In the genomic region with DNA sequence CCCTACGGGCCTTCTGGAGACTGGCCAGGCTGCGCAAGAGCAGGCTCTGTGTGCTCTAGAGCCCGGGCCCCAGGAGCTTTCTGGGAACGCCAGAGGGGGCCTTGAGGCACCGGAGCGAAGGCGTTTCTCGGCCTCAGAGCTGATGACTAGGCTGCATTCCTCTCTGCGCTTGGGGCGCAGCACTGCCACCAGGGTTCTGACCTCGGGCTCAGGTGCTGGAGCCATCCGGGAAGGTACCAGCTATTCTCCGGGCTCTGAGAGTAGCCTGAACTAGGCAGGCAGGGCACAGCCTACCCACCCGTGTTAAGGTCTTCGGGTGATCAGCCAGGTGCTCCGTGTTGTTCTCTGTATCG, we compare ENCODE assay signal across 10 mouse cellular contexts. TPM values are rescaled to one million over a fixed set of nuclear protein-coding genes. Genes with fewer than 3 reads are reported as not detected.
DNase-seq lines count a peak whose midpoint lies in the region; ATAC-seq and TF ChIP-seq lines count a peak whose summit lies in the region.
"Had no signal": no experiment of that assay in that cellular context is flagged by ENCODE, and none has a peak within 500 bp of the region (broad histone marks: within the 10 kb centered on the region; RNA-seq: fewer than 3 reads in every experiment).

No protein-coding gene starts in this region.

- peak overlapping the region; percentile 73 for H3K4me2 ChIP-seq in kidney, postnatal 0 days (ENCODE audit: low read length)
- peak overlapping the region; percentile 71 for H3K4me2 ChIP-seq in embryonic facial prominence, embryonic 13.5 days
- peak overlapping the region; percentile 69 for H3K4me2 ChIP-seq in hindbrain, embryonic 16.5 days (ENCODE audit: low read length)
- H3K4me2 ChIP-seq in neural tube, embryonic 13.5 days: peak overlapping the region; percentile 53

- WGBS in kidney, postnatal 0 days: 8% methylated on average over 17 of the region's 17 CpGs
- 4% methylated on average over 17 of the region's 17 CpGs for WGBS in embryonic facial prominence, embryonic 13.5 days
- WGBS in hindbrain, embryonic 16.5 days: 1% methylated on average over 17 of the region's 17 CpGs
- 2% methylated on average over 17 of the region's 17 CpGs for WGBS in neural tube, embryonic 13.5 days

- H3K27me3 ChIP-seq in kidney, postnatal 0 days (ENCODE audit: insufficient read depth, low read length): peaks cover 11% of the 10 kb centered on the region
- H3K27me3 ChIP-seq in embryonic facial prominence, embryonic 13.5 days: peaks cover 72% of the 10 kb centered on the region
- H3K27me3 ChIP-seq in hindbrain, embryonic 16.5 days (replicated peaks; ENCODE audit: control insufficient read depth, insufficient read depth, low read length): peaks cover 42% of the 10 kb centered on the region
- H3K27me3 ChIP-seq in neural tube, embryonic 13.5 days: peaks cover 93% of the 10 kb centered on the region

- no peak overlapping the region for H3K27ac ChIP-seq in kidney, postnatal 0 days
- H3K27ac ChIP-seq in embryonic facial prominence, embryonic 13.5 days: 0 out of 2 replicates have a peak overlapping the region, but pooled peaks have one; percentile 44
- no peak overlapping the region for H3K27ac ChIP-seq in hindbrain, embryonic 16.5 days (ENCODE audit: low read depth, low read length)
- H3K27ac ChIP-seq in neural tube, embryonic 13.5 days (replicated peaks): no peak overlapping the region

- H3K9me3 ChIP-seq in kidney, postnatal 0 days (replicated peaks; ENCODE audit: low read length): no peaks in the 10 kb centered on the region
- H3K9me3 ChIP-seq in embryonic facial prominence, embryonic 13.5 days: no peaks in the 10 kb centered on the region
- H3K9me3 ChIP-seq in hindbrain, embryonic 16.5 days (ENCODE audit: control insufficient read depth, low read length): no peaks in the 10 kb centered on the region
- no peaks in the 10 kb centered on the region for H3K9me3 ChIP-seq in neural tube, embryonic 13.5 days

- H3K9ac ChIP-seq in kidney, postnatal 0 days (ENCODE audit: low read depth, low read length): peak overlapping the region; percentile 10; the same call in 1 of the 2 replicates
- H3K9ac ChIP-seq in embryonic facial prominence, embryonic 13.5 days: peak overlapping the region; percentile 66
- H3K9ac ChIP-seq in hindbrain, embryonic 16.5 days (ENCODE audit: low read depth, low read length): peak overlapping the region; percentile 11; the same call in 1 of the 2 replicates
- H3K9ac ChIP-seq in neural tube, embryonic 13.5 days: peak overlapping the region; percentile 35

- no peaks in the 10 kb centered on the region; the same call in 1 of the 2 replicates for H3K36me3 ChIP-seq in kidney, postnatal 0 days (ENCODE audit: insufficient read depth, low read length)
- H3K36me3 ChIP-seq in embryonic facial prominence, embryonic 13.5 days: peaks cover 19% of the 10 kb centered on the region
- H3K36me3 ChIP-seq in hindbrain, embryonic 16.5 days (ENCODE audit: control insufficient read depth, insufficient read depth, low read length): no peaks in the 10 kb centered on the region
- no peaks in the 10 kb centered on the region for H3K36me3 ChIP-seq in neural tube, embryonic 13.5 days

- H3K4me3 ChIP-seq in kidney, postnatal 0 days (replicated peaks; ENCODE audit: low read depth, low read length): no peak overlapping the region
- H3K4me3 ChIP-seq in embryonic facial prominence, embryonic 13.5 days: peak overlapping the region; percentile 49
- no peak overlapping the region for H3K4me3 ChIP-seq in hindbrain, embryonic 16.5 days (ENCODE audit: low read length)
- peak overlapping the region; percentile 38; the same call in 1 of the 2 replicates for H3K4me3 ChIP-seq in neural tube, embryonic 13.5 days

- ATAC-seq in kidney, postnatal 0 days (replicated peaks; ENCODE audit: low FRiP score, low read depth): no peak
- ATAC-seq in embryonic facial prominence, embryonic 13.5 days (ENCODE audit: insufficient number of reproducible peaks, insufficient read depth, low FRiP score, low TSS enrichment, low read depth): no peak
- no peak for ATAC-seq in hindbrain, embryonic 16.5 days
- ATAC-seq in neural tube, embryonic 13.5 days (ENCODE audit: low read depth): no peak

- peaks cover 40% of the 10 kb centered on the region; the same call in 1 of the 2 replicates for H3K4me1 ChIP-seq in kidney, postnatal 0 days (replicated peaks; ENCODE audit: insufficient read depth, low read length)
- peaks cover 66% of the 10 kb centered on the region for H3K4me1 ChIP-seq in embryonic facial prominence, embryonic 13.5 days
- H3K4me1 ChIP-seq in hindbrain, embryonic 16.5 days (ENCODE audit: control insufficient read depth, insufficient read depth, low read depth, low read length): peaks cover 28% of the 10 kb centered on the region
- H3K4me1 ChIP-seq in neural tube, embryonic 13.5 days (replicated peaks): peaks cover 65% of the 10 kb centered on the region

- DNase-seq in kidney, postnatal 0 days (ENCODE audit: low spot score): no peak
- no peak for DNase-seq in kidney, adult 11 months
- DNase-seq in right cerebral cortex, postnatal 14 days: no peak
- DNase-seq in layer of hippocampus, postnatal 25 days (ENCODE audit: extremely low spot score in 1 of 2, low spot score in 1 of 2): no peak
- DNase-seq in gastrocnemius, postnatal 10 days: no peak
- DNase-seq: gastrocnemius, postnatal 25 days; thymus, postnatal 25 days had no signal

- TF ChIP-seq CTCF in kidney, postnatal 0 days (IDR thresholded peaks at IDR 0.05; ENCODE audit: low read depth): no peak

RNA-seq across cellular contexts. Expression of a gene that starts 7.7 kb away (rescaled TPM):
- polyA plus RNA-seq in kidney, postnatal 0 days (2015; fragmentation: Nextera tagmentation; extraction: Ambion mirVana): 5.2 and 5.7 TPM in 2 replicates
- 18.9 and 23.3 TPM in 2 replicates for polyA plus RNA-seq in embryonic facial prominence, embryonic 13.5 days (2015; fragmentation: Nextera tagmentation; extraction: Ambion mirVana)
- 1.7 and 2.0 TPM in 2 replicates for polyA plus RNA-seq in hindbrain, embryonic 16.5 days (2015; fragmentation: Nextera tagmentation; extraction: Ambion mirVana)
- polyA plus RNA-seq in neural tube, embryonic 13.5 days (2015; fragmentation: Nextera tagmentation; extraction: Ambion mirVana): 2.1 and 2.2 TPM in 2 replicates
- 10 to 100 TPM; 15.1 to 21.6 TPM for total RNA-seq in layer of hippocampus, postnatal 25 days (2021)
- 1 to 10 TPM; 2.6 to 3.2 TPM for total RNA-seq in gastrocnemius, postnatal 10 days (2021)

RNA-seq across cellular contexts. Expression of a gene that starts 33.2 kb away (rescaled TPM):
- polyA plus RNA-seq in kidney, postnatal 0 days (2015; fragmentation: Nextera tagmentation; extraction: Ambion mirVana): 2.7 and 3.1 TPM in 2 replicates
- 7.4 and 7.9 TPM in 2 replicates for polyA plus RNA-seq in embryonic facial prominence, embryonic 13.5 days (2015; fragmentation: Nextera tagmentation; extraction: Ambion mirVana)
- polyA plus RNA-seq in hindbrain, embryonic 16.5 days (2015; fragmentation: Nextera tagmentation; extraction: Ambion mirVana): 8.4 and 8.9 TPM in 2 replicates
- 6.4 and 7.0 TPM in 2 replicates for polyA plus RNA-seq in neural tube, embryonic 13.5 days (2015; fragmentation: Nextera tagmentation; extraction: Ambion mirVana)
- 1 to 10 TPM; 2.7 to 4.0 TPM for total RNA-seq in layer of hippocampus, postnatal 25 days (2021)
- total RNA-seq in gastrocnemius, postnatal 10 days (2021): under 1 TPM; 0.70 to 0.89 TPM

RNA-seq across cellular contexts. Expression of a gene that starts 54.1 kb away (rescaled TPM):
- 5.6 and 5.8 TPM in 2 replicates for polyA plus RNA-seq in kidney, postnatal 0 days (2015; fragmentation: Nextera tagmentation; extraction: Ambion mirVana)
- 2.6 and 4.0 TPM in 2 replicates for polyA plus RNA-seq in embryonic facial prominence, embryonic 13.5 days (2015; fragmentation: Nextera tagmentation; extraction: Ambion mirVana)
- polyA plus RNA-seq in hindbrain, embryonic 16.5 days (2015; fragmentation: Nextera tagmentation; extraction: Ambion mirVana): 1.1 TPM in 2 replicates
- polyA plus RNA-seq in neural tube, embryonic 13.5 days (2015; fragmentation: Nextera tagmentation; extraction: Ambion mirVana): 1.7 and 2.2 TPM in 2 replicates
- 1 to 10 TPM in 1 of 2 experiments, under 1 TPM in 1; 0.99 to 1.4 TPM for total RNA-seq in layer of hippocampus, postnatal 25 days (2021)
- total RNA-seq in gastrocnemius, postnatal 10 days (2021): 1 to 10 TPM; 3.9 to 5.9 TPM

Comparison
In these comparisons a context has a peak if more than half of its experiments do, and no peak if none do; other contexts are left out.
1. H3K4me3 ChIP-seq: peak in embryonic facial prominence, embryonic 13.5 days (single experiment) and neural tube, embryonic 13.5 days (single experiment); none in kidney, postnatal 0 days (single experiment) and hindbrain, embryonic 16.5 days (single experiment).
2. H3K9ac ChIP-seq: peak in every context shown above with its lines; median percentile 66 in embryonic facial prominence, embryonic 13.5 days; 35 in neural tube, embryonic 13.5 days; 11 in hindbrain, embryonic 16.5 days; 10 in kidney, postnatal 0 days.
3. Peak in every context shown above with its lines, with median percentiles within 50 percentile points of each other: H3K4me2 ChIP-seq.